Mouse (Mus musculus) gastrocnemius, adult 2 months (tissue): ENCODE results near the gene Hcar1. TPM values are rescaled to one million over a fixed set of nuclear protein-coding genes. Genes with fewer than 3 reads are reported as not detected.

Experiments used
- DNase-seq: peaks from one replicate; pipeline ENCODE4 v3.0.0; 2022
- H3K27ac ChIP-seq: fragments of 200-600 bp; 2 replicates; pipeline ENCODE4 v1.8.1; 2022; ENCODE audit warnings: mild to moderate bottlenecking
- H3K4me3 ChIP-seq: fragments of 200-600 bp; 2 replicates; pipeline ENCODE4 v1.8.1; 2022; ENCODE audit warnings: mild to moderate bottlenecking, moderate library complexity
- CTCF ChIP-seq: fragments of 200-600 bp; IDR thresholded peaks from 2 replicates; pipeline ENCODE4 v1.8.1; 2022; ENCODE audit warnings: antibody characterized with exemption, mild to moderate bottlenecking, moderate library complexity
- intact Hi-C: fragments of 180-260 bp; cut with DNase I; formaldehyde crosslinking; loops from one replicate; pipeline ENCODE4 v1.15.1; 2025
- long read RNA-seq, 2 experiments: library from polyadenylated mRNA; stranded (forward); transcript quantifications; one replicate each; pipeline ENCODE4 v2.0.0; 2021
- total RNA-seq, 2 experiments: library from RNA; stranded (reverse); gene quantifications; 2 replicates each; pipeline ENCODE4 v1.2.3; 2021

Hcar1 gene
- under 1 TPM; 0.08 to 0.17 TPM for total RNA-seq
- long read RNA-seq, experiment 1 = 0 reads
- long read RNA-seq, experiment 2 = 0 reads

- peak within 1 kb of the TSS; percentile 56 for H3K4me3 ChIP-seq
- H3K27ac ChIP-seq = peak within 1 kb of the TSS; percentile 13; the same call in 1 of the 2 replicates
- no peak for DNase-seq
- no peak for TF ChIP-seq CTCF
- intact Hi-C loops = no loop called here
Measured at GRCm38 (mm10) chr5:123879928-123880327, at the start of gene Hcar1. Gene Hcar1 (minus strand): TSS chr5:123880020.

DNA sequence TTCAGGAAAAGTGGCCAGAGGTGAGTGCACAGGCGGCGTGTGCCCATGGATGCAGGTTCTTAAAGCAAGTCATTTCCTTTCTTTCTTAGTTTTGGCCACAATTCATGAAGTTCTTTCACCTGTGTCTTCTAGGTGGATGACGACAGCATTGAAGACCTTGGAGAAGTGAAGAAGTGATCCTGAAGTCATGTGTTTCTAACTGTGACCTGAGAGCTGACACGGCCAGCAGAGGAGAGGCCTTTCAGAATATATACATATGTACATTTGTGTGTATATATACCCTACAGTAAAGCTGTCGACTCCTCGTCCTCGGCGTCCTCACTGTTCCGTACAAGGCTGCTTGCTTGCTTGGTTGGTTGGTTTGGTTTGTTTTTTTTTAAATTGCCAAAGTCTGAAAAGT lies 47.3 kb upstream of the Hcar1 start, which contains the start of gene Gm43518:
Gm43518 (plus strand) TSS at position 301 of the 400 bp plus-strand sequence.
- no peak for TF ChIP-seq CTCF

DNA sequence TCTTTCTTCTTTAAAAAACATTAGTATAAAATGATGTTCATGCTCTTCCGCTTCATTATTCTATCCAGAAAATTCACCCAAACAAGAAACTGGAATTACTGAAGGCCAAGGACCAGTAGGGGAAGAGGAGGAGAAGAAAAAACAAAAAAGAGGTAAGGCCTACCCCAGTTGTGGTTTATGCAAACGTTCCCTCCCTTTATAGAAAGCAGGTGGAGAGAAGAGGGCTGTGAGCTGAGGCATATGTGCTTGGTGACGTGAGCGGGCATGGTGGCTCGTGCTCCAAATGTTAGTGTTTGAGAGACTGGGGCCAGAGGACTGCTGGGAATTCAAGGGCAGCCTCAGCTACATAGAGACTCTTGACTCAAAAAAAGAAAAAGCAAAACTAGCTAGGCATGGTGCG lies 42.3 kb upstream of the Hcar1 start:
- intact Hi-C loops = no loop called here
- Histone ChIP-seq H3K4me3 (no peak overlapping the region), H3K27ac (no peak overlapping the region)
- no peak for TF ChIP-seq CTCF
- DNase-seq = no peak

More for the DNA sequence above, 47.3 kb upstream of the Hcar1 start, which contains the start of gene Gm43518:
- Histone ChIP-seq H3K4me3 (no peak within 1 kb of the TSS), H3K27ac (no peak within 1 kb of the TSS)
- intact Hi-C loops = no loop called here
- DNase-seq = no peak

DNA sequence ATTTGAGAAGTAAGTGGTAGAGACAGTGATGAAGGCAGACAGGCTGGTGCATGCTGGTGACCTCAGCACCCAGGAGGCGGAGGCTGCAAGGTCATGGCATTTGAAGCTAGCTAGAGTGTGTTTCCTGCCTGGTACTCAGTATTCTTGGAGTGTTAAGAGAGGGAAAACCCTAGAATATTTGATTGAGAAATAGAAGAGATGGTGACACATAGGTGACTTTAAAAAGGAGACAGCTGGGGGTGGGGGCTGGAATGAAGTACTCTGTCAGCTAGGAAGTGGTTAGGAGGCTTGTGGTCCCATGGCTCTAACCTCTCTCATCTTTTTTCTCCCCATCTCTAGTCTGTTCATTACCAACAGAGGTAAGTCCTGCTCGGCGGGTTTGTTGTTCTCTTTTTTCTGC lies 35.0 kb upstream of the Hcar1 start:
- TF ChIP-seq CTCF = no peak
- intact Hi-C loops = no loop called here
- no peak overlapping the region for H3K27ac ChIP-seq
- no peak overlapping the region for H3K4me3 ChIP-seq
- no peak for DNase-seq

DNA sequence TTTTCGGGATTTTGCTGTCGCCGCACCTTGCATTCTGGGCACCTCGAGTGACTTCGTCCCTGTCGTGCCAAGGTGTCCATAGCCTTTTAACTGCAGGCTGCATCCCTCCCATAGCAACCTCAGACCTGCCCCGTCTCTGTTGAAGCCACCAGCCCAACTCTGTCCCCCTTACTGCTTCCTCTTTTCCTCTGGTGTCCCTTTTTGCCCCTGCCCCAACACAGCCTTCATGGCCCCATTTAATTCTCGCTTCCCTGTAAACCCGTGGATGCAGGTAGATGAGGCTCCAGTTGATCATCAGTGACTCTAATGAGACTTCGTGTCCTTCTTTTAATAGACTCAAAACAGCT lies 27.8 kb upstream of the Hcar1 start:
- Histone ChIP-seq H3K4me3 (peak overlapping the region; percentile 99), H3K27ac (peak overlapping the region; percentile 96)
- DNase-seq = no peak
- intact Hi-C loops = loop anchor here (2.0 kb wide), 3 partner anchors 83 to 281 kb away; partner anchors contain the start of genes Kntc1 and Rsrc2
- TF ChIP-seq CTCF = no peak

DNA sequence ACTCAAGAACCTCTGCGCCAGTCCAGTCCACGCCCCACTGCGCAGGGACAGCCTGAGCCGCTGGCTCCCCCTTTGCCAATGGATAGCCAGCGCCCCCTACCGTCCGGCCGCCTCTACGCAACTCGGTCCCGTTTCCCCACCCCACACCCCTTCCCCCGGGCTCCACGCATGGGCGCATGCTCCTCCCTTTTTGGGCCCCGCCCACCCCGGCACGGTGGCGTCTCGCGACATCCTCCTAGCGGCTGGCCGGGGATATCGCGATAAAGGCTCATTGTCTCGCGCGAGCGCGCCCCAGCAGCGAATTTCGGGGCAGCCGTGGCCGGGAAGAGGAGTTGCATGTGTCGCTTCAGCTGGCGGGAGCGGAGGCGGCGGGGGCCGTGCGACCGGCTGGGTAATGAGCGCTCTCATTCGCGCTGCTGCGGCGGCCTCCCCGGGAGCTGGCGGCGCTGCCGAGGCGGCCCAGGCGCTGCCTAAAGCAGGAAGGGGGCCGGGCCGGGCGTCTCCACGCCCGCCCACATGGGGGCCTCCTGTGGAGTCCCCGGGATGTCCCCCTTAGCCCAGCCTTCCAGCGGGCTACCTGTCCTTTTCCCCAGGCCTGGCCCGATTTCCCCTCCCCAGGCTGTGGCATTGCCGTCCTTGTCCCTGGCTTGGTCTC lies 27.3 kb upstream of the Hcar1 start, which contains the start of gene Denr:
Denr (plus strand) TSS at position 200 of the 655 bp plus-strand sequence.
- DNase-seq = peak; percentile 100
- peak within 1 kb of the TSS; percentile 99 for H3K4me3 ChIP-seq
- TF ChIP-seq CTCF = no peak; the same call in none of the 2 replicates
- intact Hi-C loops = loop anchor here (2.0 kb wide), 3 partner anchors 82 to 280 kb away; partner anchors contain the start of genes Kntc1 and Rsrc2
- peak within 1 kb of the TSS; percentile 96 for H3K27ac ChIP-seq

DNA sequence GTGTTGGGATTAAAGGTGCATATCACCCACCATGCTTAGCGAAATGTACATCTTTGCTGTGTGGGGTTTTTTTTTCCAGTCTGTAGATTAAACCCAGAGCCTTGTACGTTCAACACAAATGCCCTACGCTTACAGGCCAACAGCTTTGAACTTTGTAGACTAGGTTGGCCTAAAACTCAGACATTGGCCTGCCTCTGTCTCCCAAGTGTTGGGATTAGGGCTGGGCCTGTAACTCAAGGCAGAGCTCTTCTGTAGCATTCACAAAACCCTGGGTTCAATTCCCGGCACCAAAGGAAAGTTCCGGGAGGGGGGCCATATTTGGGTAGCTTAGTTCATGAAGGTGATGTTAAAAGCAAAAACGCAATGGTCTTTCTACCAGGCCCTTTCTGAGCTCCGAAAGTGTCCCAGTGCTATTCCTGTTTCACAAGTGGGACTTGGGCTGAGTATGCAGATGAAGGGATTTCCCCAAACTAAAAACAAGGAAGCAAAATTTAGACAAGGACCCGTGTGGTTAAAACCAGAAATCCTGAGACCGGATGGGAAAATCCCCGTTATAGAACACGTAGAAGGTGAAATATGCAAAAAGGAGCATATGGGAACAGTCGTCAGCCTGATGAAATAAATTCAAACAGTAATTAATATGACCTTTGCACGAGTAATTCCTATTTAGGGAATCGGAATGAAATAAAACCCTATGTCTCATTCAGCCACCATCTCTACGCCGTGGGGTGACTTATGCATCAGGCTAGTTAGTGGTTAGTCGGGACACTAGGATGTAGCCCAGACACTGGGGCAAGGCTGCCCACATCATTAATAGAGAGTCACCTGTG lies 26.5 kb upstream of the Hcar1 start:
- Histone ChIP-seq H3K27ac (no peak overlapping the region), H3K4me3 (peak overlapping the region; percentile 99)
- no peak for DNase-seq
- TF ChIP-seq CTCF = no peak
- intact Hi-C loops = loop anchor here (2.0 kb wide), 3 partner anchors 82 to 280 kb away; partner anchors contain the start of genes Kntc1 and Rsrc2

DNA sequence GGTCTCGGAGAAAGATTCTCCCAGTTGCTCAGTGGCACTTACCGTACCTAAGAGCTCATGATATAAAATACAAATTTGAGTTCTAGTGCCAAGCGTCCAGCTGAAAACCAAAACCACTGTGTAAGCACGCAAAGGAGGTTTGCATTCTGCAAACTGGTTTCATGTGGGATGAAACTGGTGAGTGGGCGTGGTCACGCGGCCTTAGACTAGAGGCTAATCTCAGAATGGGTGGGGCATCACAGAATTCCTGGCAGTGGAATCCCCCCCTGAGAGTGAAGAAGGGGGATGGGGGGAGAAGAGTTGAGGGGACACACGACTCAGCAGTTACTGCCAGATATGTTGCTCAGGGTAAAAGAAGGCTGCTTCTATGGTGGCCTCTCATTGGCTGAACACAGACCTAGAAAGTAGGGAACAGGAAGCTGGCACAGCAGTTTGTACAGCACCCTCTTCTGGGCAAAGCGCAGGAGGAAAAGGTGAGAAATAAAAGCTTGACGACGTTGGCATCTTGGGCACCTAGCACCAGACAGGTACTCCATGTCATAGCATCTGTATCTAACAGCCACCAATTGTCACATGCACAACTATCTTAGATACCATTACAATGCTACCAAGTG lies 24.3 kb upstream of the Hcar1 start:
- no peak overlapping the region for H3K4me3 ChIP-seq
- TF ChIP-seq CTCF = no peak
- intact Hi-C loops = no loop called here

GRCm38 (mm10) chr5:123897352-123897751 lies 17.5 kb upstream of the Hcar1 start:
- TF ChIP-seq CTCF = no peak
- intact Hi-C loops = no loop called here
- no peak overlapping the region for H3K27ac ChIP-seq
- DNase-seq = no peak
- no peak overlapping the region for H3K4me3 ChIP-seq

More for the DNA sequence above, 24.3 kb upstream of the Hcar1 start:
- no peak overlapping the region for H3K27ac ChIP-seq
- DNase-seq = no peak

DNA sequence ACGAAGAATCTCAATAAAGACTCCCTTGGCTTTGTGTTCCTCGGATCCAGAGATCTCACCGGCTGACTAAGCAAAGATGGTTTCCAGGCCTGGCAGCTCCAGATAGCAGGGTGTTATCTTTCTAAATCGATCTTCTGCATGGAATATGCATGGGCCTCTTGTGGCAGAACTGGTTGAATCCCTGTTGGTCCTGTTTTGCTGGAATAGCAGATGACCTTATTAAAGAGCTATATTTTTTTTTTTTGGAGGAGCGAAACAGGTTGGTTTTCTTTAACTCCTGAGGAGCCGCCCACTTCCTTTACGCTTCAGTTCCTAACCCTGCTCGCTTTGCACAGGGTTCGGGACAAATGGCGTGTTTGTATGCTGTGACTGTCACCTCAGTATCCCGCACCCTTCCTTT lies 16.6 kb upstream of the Hcar1 start:
- intact Hi-C loops = no loop called here
- Histone ChIP-seq H3K4me3 (no peak overlapping the region), H3K27ac (no peak overlapping the region)
- no peak for TF ChIP-seq CTCF
- DNase-seq = no peak

DNA sequence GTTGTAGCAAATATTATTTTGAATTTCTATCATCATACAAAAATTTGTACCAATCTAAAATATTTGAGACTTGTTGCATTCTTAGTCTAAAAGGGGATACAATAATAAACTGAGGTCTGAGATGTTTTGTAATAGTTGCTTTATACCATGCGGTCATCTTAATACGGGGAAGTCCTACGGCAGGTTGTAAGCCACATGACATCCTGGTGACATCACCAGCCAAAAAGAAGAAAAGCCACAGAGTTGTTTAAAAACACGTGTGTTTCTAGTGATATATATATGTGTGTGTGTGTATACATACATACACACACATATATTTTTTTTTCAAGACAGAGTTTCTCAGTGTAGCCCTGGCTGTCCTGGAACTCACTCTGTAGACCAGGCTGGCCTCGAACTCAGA lies 13.7 kb upstream of the Hcar1 start:
- DNase-seq = no peak
- Histone ChIP-seq H3K27ac (no peak overlapping the region), H3K4me3 (no peak overlapping the region)
- no peak for TF ChIP-seq CTCF
- intact Hi-C loops = no loop called here

DNA sequence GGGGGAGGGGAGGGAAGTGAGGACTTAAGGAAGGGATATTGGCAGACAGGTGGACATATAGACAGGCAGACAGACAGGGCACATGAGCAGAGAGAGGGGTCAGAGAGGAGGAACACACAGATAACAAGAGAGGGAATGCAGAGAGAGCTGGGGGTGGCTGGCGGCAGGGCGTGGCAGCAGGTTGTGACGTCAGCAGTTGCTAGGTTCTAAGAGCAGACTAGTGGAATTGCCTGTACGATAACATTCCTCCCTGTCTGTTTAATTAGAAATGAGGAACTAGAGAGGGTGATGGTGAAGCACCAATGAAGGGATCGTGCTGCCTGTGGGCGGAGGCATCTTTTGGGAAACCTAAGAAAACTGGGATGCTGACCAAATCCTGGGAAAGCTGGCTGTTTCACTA lies 11.8 kb upstream of the Hcar1 start:
- no peak for DNase-seq
- TF ChIP-seq CTCF = no peak
- H3K4me3 ChIP-seq = no peak overlapping the region
- intact Hi-C loops = no loop called here
- H3K27ac ChIP-seq = no peak overlapping the region

DNA sequence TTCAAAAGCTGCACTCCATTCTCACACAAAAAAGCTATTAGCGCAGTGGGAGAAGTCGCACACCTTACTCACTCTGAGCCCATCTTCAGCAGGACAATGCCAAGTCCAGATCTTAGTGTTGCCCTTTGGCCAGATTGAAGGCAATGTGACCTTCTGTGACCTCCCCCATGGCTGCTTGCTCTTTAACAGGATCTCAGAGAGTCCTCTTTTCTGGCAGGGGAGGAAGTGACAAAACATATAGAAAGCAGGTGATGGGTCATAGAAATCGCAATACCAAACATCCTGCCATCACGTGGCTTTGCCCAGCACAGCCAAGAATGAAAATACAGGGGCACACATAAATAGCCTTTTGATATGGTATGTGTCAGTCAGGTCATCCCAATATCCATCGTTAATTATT lies 11.2 kb upstream of the Hcar1 start:
- Histone ChIP-seq H3K27ac (no peak overlapping the region), H3K4me3 (no peak overlapping the region)
- no peak for DNase-seq
- intact Hi-C loops = no loop called here
- TF ChIP-seq CTCF = no peak
